Mouse (Mus musculus): ENCODE data around the gene Gtf2i. TPM values are rescaled to one million over a fixed set of nuclear protein-coding genes. Genes with fewer than 3 reads are reported as not detected.

Gene Gtf2i
- polyA plus RNA-seq, 1 experiment = 157 TPM

DNA sequence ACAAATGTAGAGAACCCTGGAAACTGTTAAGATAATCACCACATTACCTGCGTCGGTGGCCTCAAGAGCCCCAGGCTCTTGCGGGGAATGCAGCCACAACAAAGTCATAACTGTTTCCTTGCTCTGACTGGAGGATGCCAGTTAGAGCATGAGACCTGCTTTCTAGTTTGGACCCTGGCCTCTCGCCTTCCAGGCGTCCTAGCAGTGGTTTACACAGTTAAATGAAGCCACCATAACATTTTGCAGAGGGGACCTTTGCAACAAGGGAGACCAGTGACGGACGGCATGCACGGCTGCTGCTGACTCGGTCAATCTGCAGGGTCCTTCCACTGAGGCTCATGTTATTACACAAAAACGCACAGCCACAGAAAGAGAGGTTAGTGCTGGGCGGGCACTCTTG, 41.8 kb downstream of the Gtf2i start:
- 85% methylated on average over 11 of the region's 11 CpGs for WGBS

DNA sequence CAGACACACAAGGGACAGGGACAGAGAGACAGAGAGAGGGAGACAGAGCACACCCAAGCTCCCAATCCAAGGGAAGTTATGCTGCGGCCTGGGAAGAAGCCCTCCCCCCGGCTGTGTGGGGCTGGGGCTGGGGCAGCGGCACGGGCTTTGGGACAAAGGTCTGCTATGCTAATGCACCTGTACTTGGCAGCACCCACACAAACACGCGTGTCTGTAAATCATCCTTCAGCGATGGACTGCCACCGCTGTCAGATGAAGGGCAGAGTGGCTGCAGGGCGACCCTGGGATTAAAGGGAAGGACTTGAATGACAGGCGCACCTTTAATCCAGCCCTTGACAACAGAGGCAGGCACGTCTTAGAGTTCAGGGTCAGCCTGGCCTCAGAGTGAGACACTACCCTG, 43.1 kb downstream of the Gtf2i start:
- no peak overlapping the region for H3K4me3 ChIP-seq (replicated peaks; ENCODE audit: insufficient read depth, low read depth, low read length)
- 88% methylated on average over 11 of the region's 11 CpGs for WGBS
- H3K4me1 ChIP-seq (ENCODE audit: control insufficient read depth, insufficient read depth, low read length) = 0 out of 2 replicates have a peak, but pooled peaks cover 3% of the 10 kb centered on the region
- TF ChIP-seq CTCF (IDR thresholded peaks at IDR 0.05; ENCODE audit: borderline replicate concordance, insufficient read depth, low read depth, low read length) (no peak), POLR2A (IDR thresholded peaks at IDR 0.05; ENCODE audit: borderline replicate concordance, insufficient read depth, low read length) (no peak)
- H3K27me3 ChIP-seq (ENCODE audit: control insufficient read depth, insufficient read depth, low read length) = no peaks in the 10 kb centered on the region
- no peak for DNase-seq
- H3K27ac ChIP-seq (ENCODE audit: insufficient read depth, low read length) = no peak overlapping the region

More for the DNA sequence above, 41.8 kb downstream of the Gtf2i start:
- Histone ChIP-seq H3K27ac (ENCODE audit: insufficient read depth, low read length) (no peak overlapping the region), H3K27me3 (ENCODE audit: control insufficient read depth, insufficient read depth, low read length) (no peaks in the 10 kb centered on the region), H3K4me1 (ENCODE audit: control insufficient read depth, insufficient read depth, low read length) (0 out of 2 replicates have a peak, but pooled peaks cover 3% of the 10 kb centered on the region), H3K4me3 (replicated peaks; ENCODE audit: insufficient read depth, low read depth, low read length) (no peak overlapping the region)
- DNase-seq = no peak
- no peak for TF ChIP-seq CTCF (IDR thresholded peaks at IDR 0.05; ENCODE audit: borderline replicate concordance, insufficient read depth, low read depth, low read length)
- no peak for TF ChIP-seq POLR2A (IDR thresholded peaks at IDR 0.05; ENCODE audit: borderline replicate concordance, insufficient read depth, low read length)

DNA sequence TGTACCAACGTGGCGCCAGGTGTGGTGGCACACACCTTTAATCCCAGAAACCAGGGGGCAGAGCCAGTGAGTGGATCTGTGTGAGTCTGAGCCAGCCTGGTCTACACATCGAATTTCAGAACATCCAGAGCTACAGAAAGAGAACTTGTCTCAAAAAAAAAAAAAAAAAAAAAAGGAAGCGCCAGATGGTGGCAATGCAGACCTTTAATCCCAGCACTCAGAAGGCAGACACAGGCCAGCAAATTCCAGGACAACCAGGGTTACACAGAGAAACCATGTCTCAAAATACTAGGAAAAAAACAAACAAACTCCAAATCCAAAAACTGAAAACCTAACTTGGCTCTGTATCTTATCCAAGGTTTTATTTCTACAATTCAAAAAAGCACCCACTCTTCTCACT, 44.0 kb downstream of the Gtf2i start:
- 64% methylated on average over 4 of the region's 4 CpGs for WGBS
- TF ChIP-seq POLR2A (IDR thresholded peaks at IDR 0.05; ENCODE audit: borderline replicate concordance, insufficient read depth, low read length) (no peak), CTCF (IDR thresholded peaks at IDR 0.05; ENCODE audit: borderline replicate concordance, insufficient read depth, low read depth, low read length) (no peak)
- DNase-seq = peak in 1 of 2 experiments; percentile 21
- Histone ChIP-seq H3K27me3 (ENCODE audit: control insufficient read depth, insufficient read depth, low read length) (no peaks in the 10 kb centered on the region), H3K4me3 (replicated peaks; ENCODE audit: insufficient read depth, low read depth, low read length) (no peak overlapping the region), H3K4me1 (ENCODE audit: control insufficient read depth, insufficient read depth, low read length) (0 out of 2 replicates have a peak, but pooled peaks cover 3% of the 10 kb centered on the region), H3K27ac (ENCODE audit: insufficient read depth, low read length) (no peak overlapping the region)

DNA sequence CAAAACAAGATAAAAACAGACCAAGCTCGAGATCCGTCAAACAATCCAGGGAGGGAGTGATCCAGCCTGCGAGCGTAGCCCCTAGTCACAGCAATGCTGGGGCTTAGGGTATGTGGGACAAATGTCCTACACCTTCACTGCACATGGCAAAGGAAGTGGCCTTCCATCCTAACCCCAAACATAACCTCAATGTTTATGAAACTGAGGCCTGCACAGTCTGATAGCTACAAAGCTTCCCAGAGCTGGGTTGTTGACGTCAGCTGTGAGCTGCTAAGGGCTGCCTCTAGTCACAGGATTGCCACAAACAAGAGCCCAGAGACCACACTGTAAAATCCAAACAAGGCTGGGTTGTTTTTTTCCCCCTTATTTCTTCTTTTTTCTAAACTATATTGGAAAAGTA, 44.8 kb downstream of the Gtf2i start:
- DNase-seq = no peak
- Histone ChIP-seq H3K4me1 (ENCODE audit: control insufficient read depth, insufficient read depth, low read length) (0 out of 2 replicates have a peak, but pooled peaks cover 3% of the 10 kb centered on the region), H3K27me3 (ENCODE audit: control insufficient read depth, insufficient read depth, low read length) (no peaks in the 10 kb centered on the region), H3K27ac (ENCODE audit: insufficient read depth, low read length) (no peak overlapping the region), H3K4me3 (replicated peaks; ENCODE audit: insufficient read depth, low read depth, low read length) (no peak overlapping the region)
- WGBS = 91% methylated on average over 5 of the region's 5 CpGs
- no peak for TF ChIP-seq CTCF (IDR thresholded peaks at IDR 0.05; ENCODE audit: borderline replicate concordance, insufficient read depth, low read depth, low read length)
- TF ChIP-seq POLR2A (IDR thresholded peaks at IDR 0.05; ENCODE audit: borderline replicate concordance, insufficient read depth, low read length) = no peak

DNA sequence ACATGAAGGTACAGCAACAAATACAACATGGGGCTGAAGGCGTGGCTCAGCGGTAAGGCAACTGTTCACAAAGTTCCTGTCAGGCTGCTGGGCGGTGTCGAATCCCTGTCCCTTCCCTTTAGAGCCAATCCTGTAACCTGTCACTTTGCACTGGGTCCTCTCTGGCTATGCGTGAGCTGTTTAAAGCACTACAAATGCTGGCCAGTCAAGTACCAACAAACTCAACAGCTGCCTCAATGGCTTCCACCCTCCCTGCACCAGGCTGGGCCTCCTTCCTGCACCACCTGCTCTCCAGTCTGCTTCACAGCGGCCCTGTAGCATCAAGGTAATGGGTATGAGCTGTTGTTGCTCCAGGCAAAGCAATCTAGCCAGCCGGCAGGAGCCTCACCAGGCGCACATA, 45.8 kb downstream of the Gtf2i start:
- WGBS = 88% methylated on average over 8 of the region's 8 CpGs
- no peak for TF ChIP-seq POLR2A (IDR thresholded peaks at IDR 0.05; ENCODE audit: borderline replicate concordance, insufficient read depth, low read length)
- no peak for TF ChIP-seq CTCF (IDR thresholded peaks at IDR 0.05; ENCODE audit: borderline replicate concordance, insufficient read depth, low read depth, low read length)
- H3K27me3 ChIP-seq (ENCODE audit: control insufficient read depth, insufficient read depth, low read length) = no peaks in the 10 kb centered on the region
- H3K4me1 ChIP-seq (ENCODE audit: control insufficient read depth, insufficient read depth, low read length) = 0 out of 2 replicates have a peak, but pooled peaks cover 3% of the 10 kb centered on the region
- no peak overlapping the region for H3K4me3 ChIP-seq (replicated peaks; ENCODE audit: insufficient read depth, low read depth, low read length)
- H3K27ac ChIP-seq (ENCODE audit: insufficient read depth, low read length) = no peak overlapping the region
- DNase-seq = no peak

DNA sequence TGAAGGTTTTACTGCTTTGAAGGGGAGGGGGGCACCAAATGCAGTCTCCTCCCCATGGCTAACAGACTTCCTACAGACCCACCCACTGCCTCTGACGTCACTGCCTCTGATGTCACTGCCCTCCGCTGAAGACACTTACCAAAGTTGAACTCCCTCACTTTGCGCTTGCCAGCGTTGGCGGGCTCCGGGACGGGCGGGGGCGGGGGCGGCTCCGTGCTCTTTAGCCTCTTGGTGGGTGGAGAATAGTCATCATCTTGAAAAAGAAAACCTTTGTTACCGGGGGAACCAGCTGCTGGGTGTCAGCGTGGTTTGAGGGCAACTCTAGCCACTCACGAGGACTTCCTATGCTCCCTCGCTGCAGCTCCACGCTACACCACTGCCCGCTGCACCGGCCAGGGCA, 48.2 kb downstream of the Gtf2i start:
- WGBS = 87% methylated on average over 18 of the region's 18 CpGs
- no peak overlapping the region for H3K4me3 ChIP-seq (replicated peaks; ENCODE audit: insufficient read depth, low read depth, low read length)
- TF ChIP-seq CTCF (IDR thresholded peaks at IDR 0.05; ENCODE audit: borderline replicate concordance, insufficient read depth, low read depth, low read length) (no peak), POLR2A (IDR thresholded peaks at IDR 0.05; ENCODE audit: borderline replicate concordance, insufficient read depth, low read length) (no peak)
- 0 out of 2 replicates have a peak, but pooled peaks cover 3% of the 10 kb centered on the region for H3K4me1 ChIP-seq (ENCODE audit: control insufficient read depth, insufficient read depth, low read length)
- DNase-seq = no peak
- H3K27ac ChIP-seq (ENCODE audit: insufficient read depth, low read length) = no peak overlapping the region
- H3K27me3 ChIP-seq (ENCODE audit: control insufficient read depth, insufficient read depth, low read length) = no peaks in the 10 kb centered on the region

DNA sequence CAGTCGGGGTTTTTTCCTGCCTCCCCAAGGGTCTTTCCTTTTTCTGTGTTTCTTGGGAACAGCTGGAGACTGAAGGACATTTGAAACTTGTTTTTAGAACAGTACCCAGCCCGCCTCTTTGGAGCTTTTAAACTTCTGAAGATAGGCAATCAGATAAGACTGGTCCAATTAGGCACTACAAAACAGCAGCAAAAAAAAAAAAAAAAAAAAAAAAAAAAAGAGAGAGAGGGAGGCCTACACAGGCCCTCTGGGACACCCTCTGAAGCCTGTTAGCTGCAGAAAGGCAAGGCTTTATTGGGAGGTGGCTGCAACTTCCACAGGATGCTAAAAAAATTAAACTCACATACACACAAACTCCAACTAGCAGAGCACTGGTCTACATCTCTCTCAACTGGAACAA, 48.7 kb downstream of the Gtf2i start:
- no peak for DNase-seq
- 84% methylated on average over 2 of the region's 2 CpGs for WGBS
- Histone ChIP-seq H3K27ac (ENCODE audit: insufficient read depth, low read length) (no peak overlapping the region), H3K4me1 (ENCODE audit: control insufficient read depth, insufficient read depth, low read length) (peaks cover 5% of the 10 kb centered on the region), H3K27me3 (ENCODE audit: control insufficient read depth, insufficient read depth, low read length) (no peaks in the 10 kb centered on the region), H3K4me3 (replicated peaks; ENCODE audit: insufficient read depth, low read depth, low read length) (no peak overlapping the region)
- TF ChIP-seq POLR2A (IDR thresholded peaks at IDR 0.05; ENCODE audit: borderline replicate concordance, insufficient read depth, low read length) (no peak), CTCF (IDR thresholded peaks at IDR 0.05; ENCODE audit: borderline replicate concordance, insufficient read depth, low read depth, low read length) (no peak)

DNA sequence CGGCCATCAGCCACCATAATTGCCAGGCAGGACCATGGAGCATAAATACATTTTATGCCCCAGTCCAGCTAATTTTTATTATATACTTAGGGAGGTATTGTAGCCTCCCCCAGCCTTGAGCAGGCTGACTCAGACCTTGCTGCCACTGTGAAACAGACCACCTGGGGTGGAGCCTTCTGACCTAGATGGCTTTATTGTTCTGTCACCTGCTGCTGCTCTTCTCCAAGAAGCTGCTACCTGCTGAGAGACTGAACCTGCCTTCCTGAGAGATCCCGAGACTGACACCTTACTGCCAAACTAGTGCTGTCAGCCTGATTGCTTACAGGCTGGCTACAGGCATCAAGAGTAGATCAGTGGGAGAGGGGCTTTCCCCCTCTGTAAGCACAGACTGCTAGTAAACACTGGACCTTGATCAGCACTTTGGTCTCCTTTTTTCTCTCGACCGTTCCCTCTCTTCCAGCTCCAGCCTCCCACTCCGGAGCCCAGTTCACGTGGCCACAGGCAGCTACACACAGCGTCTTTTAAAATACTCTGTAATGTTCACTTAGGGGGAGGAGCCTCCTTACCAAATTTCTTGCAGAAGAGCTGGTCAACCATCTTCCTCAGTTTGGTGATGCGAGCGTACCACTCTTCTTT, 54.4 kb downstream of the Gtf2i start:
- peak; percentile 38 to 67 for DNase-seq
- H3K4me3 ChIP-seq (replicated peaks; ENCODE audit: insufficient read depth, low read depth, low read length) = no peak overlapping the region
- WGBS = 51% methylated on average over 9 of the region's 9 CpGs
- H3K27ac ChIP-seq (ENCODE audit: insufficient read depth, low read length) = 0 out of 2 replicates have a peak overlapping the region, but pooled peaks have one; percentile 24
- TF ChIP-seq CTCF (IDR thresholded peaks at IDR 0.05; ENCODE audit: borderline replicate concordance, insufficient read depth, low read depth, low read length) = no peak
- TF ChIP-seq POLR2A (IDR thresholded peaks at IDR 0.05; ENCODE audit: borderline replicate concordance, insufficient read depth, low read length) = no peak
- no peaks in the 10 kb centered on the region for H3K27me3 ChIP-seq (ENCODE audit: control insufficient read depth, insufficient read depth, low read length)
- peaks cover 12% of the 10 kb centered on the region for H3K4me1 ChIP-seq (ENCODE audit: control insufficient read depth, insufficient read depth, low read length)

Data from cerebellum, adult 2 months (tissue).